Mouse (Mus musculus) layer of hippocampus, adult 6 months (tissue): ENCODE results near the gene Rspo3. TPM values are rescaled to one million over a fixed set of nuclear protein-coding genes. Genes with fewer than 3 reads are reported as not detected.

Experiments
- long read RNA-seq, 2 experiments: library from polyadenylated mRNA; unstranded; transcript quantifications; one replicate each; pipeline ENCODE4 v2.0.0; 2019 to 2020
- polyA plus RNA-seq: library from polyadenylated mRNA; unstranded; fragments of <200 nt; fragmentation: Nextera tagmentation; gene quantifications from 2 replicates; pipeline ENCODE4 v1.2.3, GENCODE M21; 2021

Gene Rspo3
- 8.0 and 8.8 TPM in 2 replicates for polyA plus RNA-seq
- long read RNA-seq, experiment 1, partial matches to known transcripts: 13 of 15 reads
- long read RNA-seq, experiment 1, other reads (novel, unspliced or antisense): 1 of 15 reads
- long read RNA-seq, experiment 2, transcript Rspo3-201 (5 exons, 3,085 nt): major isoform, 22 of 36 reads
- long read RNA-seq, experiment 2, partial matches to known transcripts: 12 of 36 reads
- long read RNA-seq, experiment 2, other reads (novel, unspliced or antisense): 2 of 36 reads

GRCm38 (mm10) chr10:29535546-29536260 is at the start of gene Rspo3:
TSS of gene Rspo3 (minus strand) at chr10:29535867.

Other genes starting within 250 kb of the Rspo3 start
- gene Echdc1, start 222.7 kb downstream of the Rspo3 start, polyA plus RNA-seq: 24.8 and 27.3 TPM in 2 replicates
- gene Rnf146, start 173.4 kb downstream of the Rspo3 start, polyA plus RNA-seq: 39.4 and 51.1 TPM in 2 replicates